Mouse (Mus musculus) cerebellum, adult 2 months (tissue): ENCODE data around the gene Pgghg. TPM values are rescaled to one million over a fixed set of nuclear protein-coding genes. Genes with fewer than 3 reads are reported as not detected.

Source experiments
- DNase-seq, 2 experiments: peaks; one replicate each; pipeline ENCODE4 v3.0.0; 2021
- H3K27ac ChIP-seq: fragments of 200-500 bp; 2 replicates; pipeline ENCODE4 v1.5.1; 2012; ENCODE audit warnings: low read length, control low read depth, inconsistent platforms; ENCODE audit not compliant: insufficient read depth
- H3K27me3 ChIP-seq: fragments of 200-500 bp; 2 replicates; pipeline ENCODE4 v1.6.1; 2012; ENCODE audit warnings: inconsistent platforms, mild to moderate bottlenecking, low read length, moderate library complexity; ENCODE audit not compliant: control insufficient read depth, insufficient read depth
- H3K4me1 ChIP-seq: fragments of 200-500 bp; 2 replicates; pipeline ENCODE4 v1.6.1; 2011; ENCODE audit warnings: low read length; ENCODE audit not compliant: control insufficient read depth, insufficient read depth
- H3K4me3 ChIP-seq: fragments of 200-500 bp; replicated peaks from 2 replicates; pipeline ENCODE3; 2011; ENCODE audit warnings: mild to moderate bottlenecking, low read depth, low read length, control low read depth; ENCODE audit not compliant: insufficient read depth
- CTCF ChIP-seq: fragments of 200-500 bp; IDR thresholded peaks from 2 replicates; pipeline ENCODE4 v1.5.1; 2011; ENCODE audit warnings: low read depth, mild to moderate bottlenecking, control low read depth, low read length, moderate library complexity, borderline replicate concordance; ENCODE audit not compliant: insufficient read depth
- POLR2A ChIP-seq: fragments of 200-500 bp; IDR thresholded peaks from 2 replicates; pipeline ENCODE4 v1.6.1; 2011; ENCODE audit warnings: low read length, control low read depth, borderline replicate concordance; ENCODE audit not compliant: insufficient read depth
- WGBS: fragments of 180-500 bp; shearing (Covaris S2); methylation state at CpG from one replicate; pipeline ENCODE4 v1.1.7; 2018; 5-methylcytosine and 5-hydroxymethylcytosine counted together
- polyA plus RNA-seq: library from polyadenylated mRNA; depleted of rRNA; stranded (reverse); fragments of >200 nt; gene quantifications from 2 replicates; pipeline ENCODE4 v1.2.3, GENCODE M21; 2012

The Pgghg gene
- polyA plus RNA-seq, 1 experiment = 5.6 TPM

DNA sequence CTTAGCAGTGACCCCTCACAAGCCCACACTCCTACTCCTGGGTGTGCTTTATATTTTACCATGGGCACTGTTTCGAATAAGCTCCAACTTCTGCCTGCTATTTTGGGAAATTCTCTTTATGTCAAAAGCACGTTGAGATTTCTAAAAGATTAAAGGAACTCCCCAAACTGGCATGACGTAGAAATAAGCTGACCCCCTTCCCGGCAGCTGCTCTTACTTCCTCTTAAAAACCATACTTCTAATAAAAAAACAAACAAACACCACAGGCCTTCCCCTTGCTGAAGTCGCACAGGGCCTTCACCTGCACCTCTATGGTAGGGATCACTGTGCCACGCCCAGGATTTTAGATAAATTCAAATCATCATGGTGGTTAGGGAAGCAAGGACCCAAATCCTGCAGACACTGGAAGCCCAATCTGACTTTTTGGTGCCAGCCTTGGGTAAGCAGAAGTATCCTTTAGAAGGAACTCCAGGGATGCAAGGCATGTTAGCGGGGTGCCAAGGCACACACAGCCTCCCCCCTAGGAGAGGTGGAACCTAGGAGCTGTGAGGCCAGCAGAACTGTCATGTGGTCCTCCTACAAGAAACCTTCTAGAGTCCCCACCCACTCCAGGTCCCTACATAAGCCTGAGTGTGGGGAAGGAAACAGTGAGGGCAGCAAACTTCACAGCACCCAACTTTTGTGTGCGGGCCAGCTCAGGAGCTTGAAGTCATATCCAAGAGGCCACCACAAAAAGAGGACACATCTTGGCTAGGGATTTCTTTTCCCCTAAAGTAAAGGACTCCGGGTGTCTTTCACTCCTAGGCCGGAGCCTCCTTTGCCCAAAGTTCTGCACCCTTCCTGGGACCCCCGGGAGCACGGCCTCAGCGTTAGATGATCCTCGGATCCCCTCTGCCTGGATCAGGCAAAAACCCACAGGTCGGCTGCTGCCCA is 12.9 kb downstream of the Pgghg start:
- no peak for TF ChIP-seq CTCF
- TF ChIP-seq POLR2A = no peak
- no peaks in the 10 kb centered on the region for H3K4me1 ChIP-seq
- no peak for DNase-seq
- no peak overlapping the region for H3K4me3 ChIP-seq
- WGBS = 65% methylated on average over 15 of the region's 15 CpGs
- no peaks in the 10 kb centered on the region for H3K27me3 ChIP-seq
- no peak overlapping the region for H3K27ac ChIP-seq

DNA sequence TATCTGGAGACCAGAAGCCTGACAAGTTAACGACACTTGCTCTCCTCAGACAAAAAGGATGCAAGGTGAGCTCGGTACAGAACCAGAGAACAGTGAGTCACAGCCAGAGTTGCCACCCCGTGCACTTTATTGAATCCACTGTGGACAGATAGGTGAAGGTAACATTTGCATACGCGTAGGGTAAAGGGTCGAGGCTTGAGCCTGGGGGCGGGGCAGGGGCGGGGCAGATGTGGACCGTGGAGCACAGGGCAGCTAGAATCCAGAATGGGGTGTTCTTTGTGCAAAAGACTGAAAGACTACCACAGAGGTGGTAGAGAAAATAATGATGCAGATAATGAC is 13.5 kb downstream of the Pgghg start:
- 15% methylated on average over 9 of the region's 9 CpGs for WGBS
- H3K4me1 ChIP-seq = no peaks in the 10 kb centered on the region
- DNase-seq = no peak
- TF ChIP-seq POLR2A (no peak), CTCF (no peak)
- H3K4me3 ChIP-seq = no peak overlapping the region
- H3K27ac ChIP-seq = no peak overlapping the region
- H3K27me3 ChIP-seq = no peaks in the 10 kb centered on the region

GRCm38 (mm10) chr7:140955342-140955741 is 14.2 kb downstream of the Pgghg start:
- DNase-seq = no peak
- TF ChIP-seq POLR2A = no peak
- no peak for TF ChIP-seq CTCF
- H3K27me3 ChIP-seq = no peaks in the 10 kb centered on the region
- WGBS = 15% methylated on average over 17 of the region's 17 CpGs
- no peak overlapping the region for H3K27ac ChIP-seq
- H3K4me3 ChIP-seq = no peak overlapping the region
- H3K4me1 ChIP-seq = no peaks in the 10 kb centered on the region

- Histone ChIP-seq H3K4me1 (no peaks in the 10 kb centered on the region), H3K27me3 (no peaks in the 10 kb centered on the region), H3K27ac (no peak within 1 kb of the TSS; the same call in 1 of the 2 replicates), H3K4me3 (no peak within 1 kb of the TSS)
- 17% methylated on average over 11 of the region's 11 CpGs for WGBS
- TF ChIP-seq CTCF (no peak), POLR2A (no peak)
- DNase-seq = no peak
Observed at GRCm38 (mm10) chr7:140955758-140956555, 14.8 kb downstream of the Pgghg start, which contains the start of the genes Gm45717 and Ifitm2. TSS of gene Gm45717 (minus strand) at chr7:140955937. TSS of gene Ifitm2 (minus strand) at chr7:140955987.

DNA sequence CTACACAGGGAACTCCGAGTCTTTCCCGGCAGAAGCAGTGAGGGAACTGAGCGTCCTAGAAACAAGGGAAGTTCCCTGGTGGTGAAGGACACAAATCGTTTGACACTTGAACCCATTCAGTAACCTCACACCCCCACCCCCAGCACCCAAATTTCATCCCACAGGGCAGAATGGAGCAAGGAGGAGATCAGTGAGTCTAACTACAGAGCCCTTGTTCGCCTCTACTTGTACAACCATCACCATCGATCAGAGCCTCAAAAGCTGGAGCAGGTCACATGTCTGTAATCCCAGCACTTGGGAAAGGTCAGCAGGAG is 15.3 kb downstream of the Pgghg start:
- no peak for TF ChIP-seq POLR2A
- TF ChIP-seq CTCF = no peak
- no peaks in the 10 kb centered on the region for H3K27me3 ChIP-seq
- WGBS = 65% methylated on average over 6 of the region's 6 CpGs
- H3K27ac ChIP-seq = no peak overlapping the region
- no peak overlapping the region for H3K4me3 ChIP-seq
- H3K4me1 ChIP-seq = no peaks in the 10 kb centered on the region
- DNase-seq = no peak

DNA sequence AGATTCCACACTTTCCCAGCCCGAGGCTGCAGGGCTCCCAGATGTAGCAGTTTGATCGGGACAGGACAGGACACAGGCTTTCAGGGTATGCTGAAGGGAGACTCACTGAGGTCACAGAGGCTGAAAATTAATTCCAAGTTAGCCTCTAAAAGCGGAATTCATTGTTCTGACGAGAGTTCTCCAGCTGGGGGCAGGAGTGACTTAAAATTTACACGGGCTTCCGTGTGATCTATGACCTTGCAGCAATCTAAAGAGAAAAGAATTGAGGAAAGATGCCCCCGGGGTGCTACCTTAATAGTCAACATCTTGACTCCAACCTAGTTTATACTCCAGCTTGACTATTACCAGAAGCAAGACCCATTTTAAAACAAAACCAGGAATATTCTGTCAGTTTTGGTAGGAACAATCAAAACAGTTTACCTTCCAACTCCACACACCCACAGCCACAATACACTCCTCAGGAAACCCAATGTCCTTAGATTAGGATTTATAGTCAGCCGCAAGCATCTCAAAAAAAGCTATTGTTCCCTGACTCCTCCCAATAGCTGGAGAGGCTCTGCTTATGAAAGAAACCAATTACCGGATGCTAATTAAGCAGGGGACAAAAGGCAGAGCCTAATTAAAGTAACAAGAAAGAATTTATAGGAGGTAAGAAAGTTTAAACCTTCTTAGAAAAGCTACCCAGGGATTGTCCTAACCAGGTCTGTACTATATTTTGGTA is 18.1 kb downstream of the Pgghg start:
- Histone ChIP-seq H3K4me1 (no peaks in the 10 kb centered on the region), H3K4me3 (no peak overlapping the region), H3K27me3 (no peaks in the 10 kb centered on the region), H3K27ac (no peak overlapping the region)
- peak; percentile 13 to 21 for DNase-seq
- WGBS = 16% methylated on average over 9 of the region's 9 CpGs
- no peak for TF ChIP-seq POLR2A
- no peak for TF ChIP-seq CTCF

- Histone ChIP-seq H3K27ac (no peak overlapping the region), H3K4me3 (no peak overlapping the region), H3K4me1 (no peaks in the 10 kb centered on the region), H3K27me3 (no peaks in the 10 kb centered on the region)
- TF ChIP-seq CTCF (no peak), POLR2A (no peak)
- DNase-seq = no peak
- WGBS = 72% methylated on average over 5 of the region's 5 CpGs
Observed at GRCm38 (mm10) chr7:140960026-140960425, 18.8 kb downstream of the Pgghg start.
